Mouse (Mus musculus) lung, postnatal 10 days (tissue): Measurements from ENCODE around the gene Cdc14b.

Experiments
- DNase-seq: peaks from one replicate; pipeline ENCODE4 v3.0.0; 2021

Cdc14b gene

DNA sequence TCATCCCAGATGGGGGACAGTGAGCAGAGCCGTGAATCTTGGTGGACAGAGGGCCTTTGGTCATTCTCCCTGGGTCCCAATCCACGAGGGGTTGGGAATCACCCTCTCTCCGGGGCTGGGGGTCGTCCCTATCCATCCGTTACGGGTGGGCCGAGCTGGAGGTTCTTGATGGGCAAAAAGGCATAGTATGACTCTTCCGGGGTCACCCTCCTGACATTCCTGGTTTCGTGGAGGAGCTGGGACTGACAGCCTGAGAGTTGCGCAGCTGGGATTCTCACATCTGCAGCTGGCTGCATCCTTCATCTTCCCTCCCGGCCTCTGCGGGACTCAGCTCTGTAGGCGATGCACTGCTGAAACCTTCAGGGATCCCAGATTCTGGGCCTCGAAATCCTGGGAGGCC, 112.5 kb downstream of the Cdc14b start:
- peak; percentile 14 for DNase-seq

GRCm38 (mm10) chr13:64161916-64162611, 113.0 kb downstream of the Cdc14b start:
- peak; percentile 47 for DNase-seq

- peak; percentile 99 for DNase-seq
These were observed 113.6 kb downstream of the Cdc14b start, which contains the start of gene Habp4 for GRCm38 (mm10) chr13:64161548-64161915. Habp4 (plus strand) TSS chr13:64161824.

DNA sequence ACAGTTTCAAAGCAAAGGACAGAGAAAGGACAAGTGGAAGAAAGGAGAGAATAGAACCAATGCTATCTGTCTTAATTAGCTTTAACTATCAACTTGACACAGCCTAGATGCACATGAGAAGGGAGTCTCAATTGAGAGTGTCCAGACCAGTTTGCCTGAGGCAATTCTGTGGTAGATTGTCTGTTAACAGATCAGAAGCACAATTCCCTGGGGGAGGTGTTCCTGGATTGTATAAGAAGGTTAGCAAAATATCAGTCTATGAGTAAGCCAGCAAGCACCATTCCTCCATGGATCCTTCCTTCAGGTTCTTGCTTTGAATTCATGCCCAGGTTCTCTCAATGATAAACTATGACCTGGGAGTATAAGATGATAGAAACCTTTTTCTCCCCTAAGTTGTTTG, 118.1 kb downstream of the Cdc14b start:
- DNase-seq = no peak

- DNase-seq = peak; percentile 28
These were observed 119.9 kb downstream of the Cdc14b start for GRCm38 (mm10) chr13:64155171-64155571.

- no peak for DNase-seq
These were observed 120.4 kb downstream of the Cdc14b start for GRCm38 (mm10) chr13:64154651-64155050.

- peak; percentile 54 for DNase-seq
These were observed 121.3 kb downstream of the Cdc14b start for GRCm38 (mm10) chr13:64153751-64154267.

DNA sequence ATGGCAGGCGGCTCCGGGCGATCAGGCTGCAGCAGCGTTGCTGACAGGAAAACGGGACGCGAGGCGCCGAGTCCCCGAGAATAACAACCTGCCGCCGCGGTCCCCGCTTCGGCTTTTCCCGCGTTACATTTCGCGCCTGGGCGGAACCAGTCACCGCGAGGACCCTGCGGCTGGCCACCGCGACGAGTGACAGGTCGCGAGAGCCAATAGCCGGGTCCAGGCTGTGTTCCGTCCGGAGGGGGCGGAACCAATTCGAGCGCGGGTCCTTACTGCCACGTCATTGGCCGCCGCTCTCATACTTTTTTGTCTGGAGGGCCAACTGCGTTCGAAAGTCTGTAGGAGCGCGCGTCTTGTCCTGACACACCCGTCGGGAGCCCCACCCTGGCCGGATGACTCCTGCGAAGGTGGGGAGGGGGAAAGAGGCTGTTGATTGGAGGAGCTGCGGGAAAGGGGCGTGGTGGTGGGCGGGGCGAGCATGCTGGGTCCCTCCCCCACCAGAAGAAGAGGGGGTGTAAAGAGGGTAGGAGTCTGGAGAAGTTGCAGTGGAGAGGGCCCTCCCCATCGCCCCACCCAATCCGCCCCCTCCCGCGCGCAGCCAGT, 121.9 kb downstream of the Cdc14b start, which contains the start of gene Zfp367:
TSS of gene Zfp367 (minus strand) at position 120 of the 600 bp plus-strand sequence.
- DNase-seq = peak; percentile 99

- DNase-seq = peak; percentile 42
These were observed 122.4 kb downstream of the Cdc14b start for GRCm38 (mm10) chr13:64152671-64153082.

DNA sequence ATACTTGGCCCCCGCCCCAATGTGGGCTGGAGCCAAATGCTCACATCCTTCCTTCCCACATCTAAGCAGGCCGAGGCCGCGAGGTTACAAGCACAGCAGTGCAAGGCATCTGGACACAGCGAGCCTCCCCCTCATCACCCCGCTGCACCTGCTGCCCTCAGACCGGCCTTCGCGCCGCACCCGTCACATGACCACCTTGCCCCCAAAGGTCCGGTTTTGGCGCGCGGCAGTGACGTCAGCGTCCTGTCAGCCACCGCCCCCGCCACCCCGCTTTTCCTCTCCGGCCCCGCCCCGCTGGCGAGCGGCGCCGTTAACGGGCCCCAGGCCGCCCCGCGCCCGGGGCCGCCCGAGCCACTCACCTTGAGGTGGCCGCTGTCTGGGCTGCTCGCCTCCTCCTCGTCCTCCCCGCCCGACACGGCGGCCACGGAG, 122.8 kb downstream of the Cdc14b start:
- DNase-seq = peak; percentile 91

DNA sequence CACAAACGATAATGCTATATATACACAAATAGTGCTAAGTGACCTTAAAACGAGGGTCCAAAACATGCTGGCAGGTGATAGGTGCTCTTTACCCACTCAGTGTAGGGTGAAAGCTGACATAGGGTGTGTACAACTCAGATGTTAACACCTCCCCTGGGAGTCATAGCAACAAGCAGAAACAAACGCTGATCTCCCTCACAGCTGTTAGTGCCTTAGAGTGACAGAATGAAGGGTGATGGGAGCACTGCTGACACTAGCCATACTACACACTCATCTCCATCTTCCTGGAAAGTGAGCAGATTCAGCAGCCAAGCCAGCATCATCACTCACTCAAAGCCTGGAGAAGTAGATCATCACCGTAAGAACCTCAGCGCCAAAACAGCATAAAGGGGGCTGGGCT, 125.0 kb downstream of the Cdc14b start:
- no peak for DNase-seq
